Mouse (Mus musculus) lung, postnatal 4 days (tissue): ENCODE data around the gene Cdkn2aip.

ENCODE experiments used
- DNase-seq, 2 experiments: peaks; one replicate each; pipeline ENCODE4 v3.0.0; 2021

Gene Cdkn2aip

DNA sequence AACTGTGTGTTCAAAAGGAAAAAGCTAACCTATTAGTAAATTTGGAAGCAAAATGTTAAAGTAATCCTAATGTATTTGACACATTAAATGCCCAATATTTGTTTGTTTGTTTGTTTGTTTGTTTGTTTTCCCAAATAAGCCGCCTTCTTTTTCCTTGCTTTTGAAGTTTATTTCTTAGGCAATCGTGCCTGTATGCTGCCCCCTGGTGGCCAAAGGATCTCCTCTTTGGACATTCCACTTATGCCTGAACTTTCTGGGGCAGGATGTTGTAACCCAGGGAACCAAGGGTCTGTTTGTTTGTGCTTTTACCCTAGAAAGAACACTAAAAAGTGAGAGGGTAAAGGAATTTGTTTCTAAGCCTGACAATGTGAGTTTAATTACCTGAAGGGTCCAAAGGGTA, 20.6 kb downstream of the Cdkn2aip start:
- peak; percentile 54 to 81 for DNase-seq

- no peak for DNase-seq
Observed at GRCm38 (mm10) chr8:47691831-47692230, 21.9 kb downstream of the Cdkn2aip start.

- no peak for DNase-seq
Observed at GRCm38 (mm10) chr8:47691303-47691702, 22.4 kb downstream of the Cdkn2aip start.

DNA sequence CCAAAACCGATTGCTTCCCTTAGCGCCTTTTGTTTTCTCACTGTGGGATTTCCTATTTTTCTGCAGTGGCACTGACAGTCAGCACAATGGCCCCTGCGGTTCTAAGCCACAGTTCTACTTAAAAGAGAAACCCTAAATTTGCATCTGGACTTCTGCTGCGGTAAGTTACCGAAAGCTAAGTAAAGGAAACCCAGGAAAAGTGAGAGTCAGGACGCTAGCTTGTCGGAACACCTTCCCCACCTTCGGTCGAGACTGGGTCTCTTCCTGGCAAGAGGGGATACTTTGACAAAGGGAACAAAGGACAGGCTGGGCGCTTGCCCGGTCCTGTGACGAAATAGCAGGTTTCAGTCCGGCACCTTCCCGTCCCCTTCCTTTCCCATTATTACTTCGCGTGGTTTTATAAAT, 23.1 kb downstream of the Cdkn2aip start:
- DNase-seq, result peak; percentile 51 to 60

GRCm38 (mm10) chr8:47689704-47690326, 23.9 kb downstream of the Cdkn2aip start:
- peak in 1 of 2 experiments; percentile 55 for DNase-seq

DNA sequence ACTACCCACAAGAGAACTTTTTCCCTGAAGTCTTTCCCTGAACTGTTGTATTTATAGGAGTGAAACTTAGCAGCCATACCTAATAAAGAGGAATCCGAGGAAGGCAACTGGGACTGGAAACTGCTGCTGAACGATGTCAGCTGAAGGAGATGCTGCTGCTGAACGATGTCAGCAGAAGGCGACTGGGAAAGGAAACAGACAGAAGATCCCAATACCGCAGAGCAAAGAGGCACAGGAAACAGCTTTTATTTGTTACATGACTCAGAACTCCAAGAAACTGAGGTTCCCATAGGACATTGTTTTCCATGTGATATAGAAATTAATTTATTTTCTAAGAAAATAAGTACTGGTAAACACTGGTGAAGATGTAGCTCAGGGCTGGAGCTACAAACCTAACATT, 29.3 kb downstream of the Cdkn2aip start:
- no peak for DNase-seq

GRCm38 (mm10) chr8:47683994-47684393, 29.7 kb downstream of the Cdkn2aip start:
- DNase-seq, result no peak

GRCm38 (mm10) chr8:47680306-47680705, 33.4 kb downstream of the Cdkn2aip start:
- no peak for DNase-seq

DNA sequence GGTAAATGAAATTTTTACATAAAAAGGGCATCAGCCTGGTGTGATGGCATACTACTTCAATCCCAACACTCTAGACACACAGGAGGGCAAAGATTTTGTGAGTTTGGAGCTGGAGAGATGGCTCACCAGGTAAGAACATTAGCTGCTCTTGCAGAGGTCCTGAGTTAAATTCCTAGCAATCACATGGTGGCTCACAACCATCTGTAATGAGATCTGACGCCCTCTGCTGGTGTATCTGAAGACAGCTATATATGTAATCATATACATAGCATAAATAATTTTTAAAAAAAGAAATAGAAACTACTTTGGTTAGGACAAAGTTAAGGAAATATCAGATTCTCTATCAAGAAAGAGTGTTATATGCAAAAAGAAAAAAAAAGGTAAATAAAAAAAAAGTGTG, 34.1 kb downstream of the Cdkn2aip start:
- no peak for DNase-seq

- no peak for DNase-seq
Observed at GRCm38 (mm10) chr8:47676631-47677030, 37.1 kb downstream of the Cdkn2aip start.

DNA sequence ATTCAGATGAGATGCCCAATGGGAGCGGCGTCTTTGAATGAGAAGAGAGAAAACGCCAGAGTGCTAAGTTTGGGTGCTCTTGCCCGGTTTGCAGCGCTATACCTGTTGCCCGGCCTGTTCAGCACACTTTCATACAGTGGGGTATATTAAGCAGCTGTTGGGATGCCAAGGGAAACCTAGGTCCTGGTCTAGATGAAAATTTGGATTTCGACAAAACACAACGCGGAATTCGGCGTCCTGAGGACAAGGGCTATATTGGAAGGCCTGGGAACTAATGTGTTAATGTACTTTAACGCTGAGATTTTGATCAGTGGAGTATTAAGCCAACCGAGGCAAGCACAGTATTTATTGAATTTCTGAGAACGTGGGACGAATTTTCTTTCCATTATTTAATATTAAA, 37.5 kb downstream of the Cdkn2aip start:
- no peak for DNase-seq

DNA sequence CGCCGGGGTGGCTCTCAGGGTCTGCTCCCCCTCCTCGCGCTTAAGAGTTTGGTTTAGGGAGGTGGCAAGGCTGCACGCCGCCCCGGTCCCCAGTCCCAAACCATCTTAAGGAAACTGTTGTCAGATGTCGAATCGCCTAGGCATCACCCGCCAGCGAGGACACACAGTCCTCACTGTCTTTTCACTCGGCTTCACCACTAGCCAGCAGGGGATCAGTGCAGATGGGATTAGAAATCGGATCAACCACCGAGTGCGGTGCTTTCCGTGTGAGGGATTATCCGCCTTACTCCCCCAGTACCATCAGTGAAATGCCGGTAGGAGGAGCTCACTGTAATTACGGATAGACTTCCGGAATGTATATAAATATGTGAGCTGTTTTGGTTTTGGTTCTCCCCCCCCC, 37.9 kb downstream of the Cdkn2aip start:
- no peak for DNase-seq

DNA sequence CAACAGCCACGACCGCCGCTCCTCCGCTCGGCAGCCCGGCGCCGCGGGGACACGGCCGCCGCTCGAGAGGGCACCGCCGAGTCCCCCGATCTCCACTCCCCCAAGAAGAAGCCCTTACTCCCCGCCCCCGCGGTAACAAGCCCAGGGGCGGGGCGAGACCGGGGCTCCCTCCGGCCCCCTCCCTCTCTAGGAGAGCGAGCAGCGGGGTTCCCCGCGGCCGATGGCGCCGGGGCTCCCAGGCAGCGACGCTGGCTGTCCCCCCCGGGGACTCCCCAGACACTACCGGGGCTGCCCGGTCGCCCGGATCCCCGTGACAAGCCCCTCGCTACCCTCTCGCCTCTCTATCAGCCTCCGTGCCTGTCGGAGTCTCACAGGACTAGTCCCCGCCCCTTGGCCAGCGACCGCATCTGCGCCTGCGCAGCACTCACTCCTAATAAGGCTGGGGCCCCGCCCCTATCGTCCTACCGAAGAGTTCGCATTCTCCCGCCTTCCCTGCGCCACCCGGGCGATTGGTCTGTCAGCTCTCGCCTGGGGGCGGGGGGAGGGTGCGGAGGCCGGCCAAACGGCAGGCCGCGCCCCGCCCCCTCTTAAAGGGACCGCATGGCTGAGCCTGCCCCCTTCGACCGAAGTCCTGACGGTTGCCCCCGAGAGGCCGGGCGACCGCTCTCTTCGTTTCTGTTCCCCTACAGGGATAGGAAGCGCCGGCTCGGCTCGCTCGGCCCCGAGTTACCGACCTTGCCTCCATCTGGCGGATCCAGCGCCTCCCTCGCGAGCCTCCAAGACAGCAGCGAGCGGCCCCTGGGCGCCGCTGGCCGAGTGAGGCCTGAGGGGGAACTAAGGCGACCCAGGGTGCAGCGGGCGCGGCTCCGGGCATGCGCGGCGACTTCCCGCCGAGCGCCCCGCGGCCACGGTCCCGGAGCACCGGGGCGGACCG, 38.7 kb downstream of the Cdkn2aip start, which contains the start of gene Ing2:
Gene Ing2 (minus strand): TSS at position 780 of the 934 bp plus-strand sequence.
- DNase-seq, result peak; percentile 100

- peak in 1 of 2 experiments; percentile 63 for DNase-seq
Observed at GRCm38 (mm10) chr8:47674140-47674776, 39.5 kb downstream of the Cdkn2aip start.

DNA sequence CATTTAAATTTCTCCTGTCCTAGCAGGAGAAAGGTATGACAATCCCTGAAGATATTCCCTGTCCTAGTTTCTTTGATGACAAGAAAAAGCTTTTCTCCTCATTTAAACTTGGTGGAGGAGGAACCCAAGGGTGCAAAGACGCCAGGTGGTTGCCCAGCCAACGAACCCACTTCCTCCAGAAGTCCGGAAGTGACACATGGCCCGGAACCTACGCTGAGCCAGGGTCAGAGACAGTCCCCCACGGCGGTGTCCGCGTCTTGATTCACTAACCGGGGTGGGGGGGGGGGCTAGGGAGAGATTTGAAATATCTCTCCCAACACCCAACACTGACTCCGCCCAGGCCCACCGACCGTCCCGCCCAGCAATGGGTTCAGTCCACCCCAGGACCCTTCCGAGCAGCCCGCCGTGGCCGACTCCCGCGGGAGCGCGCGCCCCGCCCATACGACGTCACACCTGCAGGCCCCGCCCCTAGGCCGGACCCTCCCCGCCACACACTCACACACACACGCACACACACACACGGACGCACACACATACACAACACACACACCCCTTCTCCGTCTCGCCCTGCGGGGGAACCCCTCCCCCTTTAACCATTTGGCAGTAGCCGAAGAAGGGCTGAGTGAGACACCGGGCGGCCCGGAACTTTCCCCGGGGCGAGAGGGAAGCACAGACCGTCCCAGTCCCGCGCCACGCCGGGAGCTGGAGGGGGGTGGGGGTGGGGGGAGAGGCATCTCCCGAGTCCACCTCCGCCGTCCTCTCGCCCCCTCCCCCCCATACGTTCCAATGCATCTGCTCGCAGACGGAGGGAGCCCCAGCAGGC, 40.2 kb downstream of the Cdkn2aip start:
- DNase-seq, result peak; percentile 94

- no peak for DNase-seq
Observed at GRCm38 (mm10) chr8:47664231-47664785, 49.4 kb downstream of the Cdkn2aip start.

- no peak for DNase-seq
Observed at GRCm38 (mm10) chr8:47663201-47663600, 50.5 kb downstream of the Cdkn2aip start.

GRCm38 (mm10) chr8:47662716-47663115, 51.0 kb downstream of the Cdkn2aip start:
- no peak for DNase-seq

DNA sequence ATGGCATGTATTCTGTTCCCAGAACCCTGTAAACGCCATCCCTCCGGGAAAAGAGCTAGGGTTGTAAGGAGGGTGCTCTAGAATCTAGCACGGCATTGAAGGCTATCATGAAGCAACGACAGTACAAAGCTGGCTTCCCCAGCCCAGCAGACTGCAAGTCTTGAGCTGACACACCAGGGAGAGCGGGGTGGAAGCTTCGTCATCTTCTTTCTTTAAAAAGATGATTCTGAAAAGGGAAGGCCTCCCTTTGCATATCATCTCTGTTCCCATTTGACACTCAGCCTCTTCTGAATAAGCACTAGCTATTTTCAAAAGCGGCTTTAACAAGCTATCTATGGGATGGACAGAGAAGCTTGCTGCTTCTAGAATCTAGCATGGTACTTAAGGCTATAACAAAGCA, 53.3 kb downstream of the Cdkn2aip start:
- DNase-seq, result no peak

DNA sequence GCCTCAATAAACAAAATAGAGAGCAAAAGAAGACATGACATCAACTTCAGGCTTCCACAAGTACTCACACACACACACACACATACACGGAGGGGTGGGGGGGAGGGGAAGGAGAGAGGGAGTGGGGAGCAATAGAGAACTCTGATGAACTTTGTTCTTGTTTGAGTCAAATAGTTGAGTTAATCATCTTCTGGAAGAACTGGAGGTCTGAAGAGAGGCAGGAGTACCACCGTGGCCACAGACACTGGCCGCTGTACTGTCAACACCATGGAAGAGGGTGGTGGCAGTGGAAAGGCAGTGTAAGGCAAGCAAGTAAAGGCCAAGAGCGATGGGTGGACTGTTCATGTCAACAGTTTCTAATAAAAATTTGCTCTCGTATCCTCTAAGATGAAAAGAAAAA, 54.3 kb downstream of the Cdkn2aip start:
- no peak for DNase-seq
